Mouse (Mus musculus): ENCODE data around the gene Ntng1.

DNA sequence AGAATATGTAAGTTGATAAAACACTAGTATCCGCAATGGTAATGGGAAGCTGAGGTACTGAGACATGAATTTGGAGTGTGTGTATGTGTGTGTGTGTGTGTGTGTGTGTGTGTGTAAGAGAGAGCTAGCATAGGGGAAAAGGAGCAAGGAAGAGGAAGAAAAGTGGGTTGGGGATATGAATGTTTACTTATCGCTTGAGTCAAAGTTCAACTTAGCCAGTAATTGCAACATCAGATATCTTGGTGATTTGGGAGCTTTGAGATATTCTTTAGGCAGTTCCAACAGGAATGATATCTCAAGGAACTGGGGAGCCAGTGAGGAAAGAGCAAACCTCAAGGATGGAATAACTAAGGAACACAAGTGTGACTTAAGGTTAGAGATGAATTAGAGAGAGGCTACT is 97.1 kb downstream of the Ntng1 start:
- TF ChIP-seq CTCF (IDR thresholded peaks at IDR 0.05) (no peak), EP300 (IDR thresholded peaks at IDR 0.05) (no peak)
